Mouse (Mus musculus): ENCODE measurements at regions not wholly inside any gene's neighbourhood (a gene's known extent, or its start where the extent isn't known, plus 50 kb on each side); places are given as distances from the start of the nearest gene placed in this dataset.
A peak's percentile ranks its signal among the peaks of the same experiment; 100 is the strongest.

DNA sequence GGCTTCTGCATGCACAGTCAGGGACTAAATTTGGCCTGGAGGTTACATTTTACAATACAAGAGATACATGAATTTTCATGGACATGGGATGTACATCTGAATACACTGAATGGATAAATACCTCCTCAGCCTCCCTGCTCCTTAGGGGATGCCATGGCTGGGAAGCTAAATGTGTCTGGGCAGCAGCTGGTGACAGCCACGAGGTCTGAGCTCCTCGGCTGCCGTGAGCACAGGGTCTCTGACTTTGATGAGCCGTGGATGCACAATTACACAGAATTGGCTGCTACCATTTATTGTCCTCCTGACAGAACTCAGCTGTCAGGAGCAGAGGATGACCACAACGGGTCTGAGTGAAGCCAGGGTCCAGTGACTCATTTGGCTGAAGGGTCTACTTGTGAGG is 80.3 kb upstream of the Arhgap21 start:
- Histone ChIP-seq H3K36me3 (ENCODE audit: control insufficient read depth, insufficient read depth, low read length) (no peaks in the 10 kb centered on the region), H3K4me2 (ENCODE audit: low read depth) (no peak overlapping the region), H3K27ac (ENCODE audit: low read depth, low read length) (no peak overlapping the region), H3K27me3 (ENCODE audit: control insufficient read depth, insufficient read depth, low read length) (no peaks in the 10 kb centered on the region), H3K9me3 (ENCODE audit: control insufficient read depth, low read length) (no peaks in the 10 kb centered on the region), H3K9ac (ENCODE audit: low read length) (no peak overlapping the region), H3K4me1 (ENCODE audit: control insufficient read depth, insufficient read depth, low read length) (0 out of 2 replicates have a peak, but pooled peaks cover 3% of the 10 kb centered on the region), H3K4me3 (ENCODE audit: low read depth, low read length) (no peak overlapping the region)
- DNase-seq (ENCODE audit: low spot score): peak; percentile 43
- ATAC-seq (ENCODE audit: insufficient read depth, low FRiP score, low TSS enrichment): peak; percentile 65
- 33% methylated on average over 5 of the region's 5 CpGs for WGBS

DNA sequence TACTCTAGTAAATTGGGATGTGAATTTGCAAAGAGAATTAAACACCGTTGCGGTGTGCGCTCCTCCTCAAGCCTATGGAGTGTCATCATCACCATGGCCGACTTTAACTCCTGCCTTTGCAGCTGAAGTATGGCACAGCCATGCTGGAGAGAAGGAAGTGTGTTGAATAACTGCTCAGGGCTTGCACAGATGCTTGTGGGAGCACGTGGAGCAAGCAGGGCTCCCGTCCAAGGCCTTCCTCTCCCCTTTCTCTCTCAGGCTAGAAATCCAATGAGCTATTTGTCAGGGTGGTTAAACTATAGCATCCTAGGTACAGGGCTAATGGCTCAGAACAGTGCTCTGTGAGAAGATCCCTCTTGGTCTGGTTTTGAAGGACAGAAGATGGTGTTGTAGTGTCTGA is 79.5 kb upstream of the Arhgap21 start:
- ATAC-seq (ENCODE audit: insufficient read depth, low FRiP score, low TSS enrichment): no peak
- Histone ChIP-seq H3K4me1 (ENCODE audit: control insufficient read depth, insufficient read depth, low read length) (0 out of 2 replicates have a peak, but pooled peaks cover 3% of the 10 kb centered on the region), H3K4me3 (ENCODE audit: low read depth, low read length) (no peak overlapping the region), H3K36me3 (ENCODE audit: control insufficient read depth, insufficient read depth, low read length) (no peaks in the 10 kb centered on the region), H3K27ac (ENCODE audit: low read depth, low read length) (no peak overlapping the region), H3K9ac (ENCODE audit: low read length) (no peak overlapping the region), H3K4me2 (ENCODE audit: low read depth) (no peak overlapping the region), H3K9me3 (ENCODE audit: control insufficient read depth, low read length) (no peaks in the 10 kb centered on the region), H3K27me3 (ENCODE audit: control insufficient read depth, insufficient read depth, low read length) (no peaks in the 10 kb centered on the region)
- DNase-seq (ENCODE audit: low spot score): no peak
- WGBS: 89% methylated on average over 6 of the region's 6 CpGs

GRCm38 (mm10) chr2:21046503-21047116 is 77.9 kb upstream of the Arhgap21 start:
- H3K4me2 ChIP-seq (ENCODE audit: low read depth): no peak overlapping the region
- no peak overlapping the region for H3K4me3 ChIP-seq (ENCODE audit: low read depth, low read length)
- 40% methylated on average over 9 of the region's 9 CpGs for whole genome bisulfite sequencing
- H3K27ac ChIP-seq (ENCODE audit: low read depth, low read length): 0 out of 2 replicates have a peak overlapping the region, but pooled peaks have one; percentile 3
- H3K4me1 ChIP-seq (ENCODE audit: control insufficient read depth, insufficient read depth, low read length): 0 out of 2 replicates have a peak, but pooled peaks cover 3% of the 10 kb centered on the region
- no peaks in the 10 kb centered on the region for H3K27me3 ChIP-seq (ENCODE audit: control insufficient read depth, insufficient read depth, low read length)
- DNase-seq (ENCODE audit: low spot score): peak; percentile 34
- ATAC-seq (ENCODE audit: insufficient read depth, low FRiP score, low TSS enrichment): no peak
- no peak overlapping the region for H3K9ac ChIP-seq (ENCODE audit: low read length)
- no peaks in the 10 kb centered on the region for H3K9me3 ChIP-seq (ENCODE audit: control insufficient read depth, low read length)
- no peaks in the 10 kb centered on the region for H3K36me3 ChIP-seq (ENCODE audit: control insufficient read depth, insufficient read depth, low read length)

DNA sequence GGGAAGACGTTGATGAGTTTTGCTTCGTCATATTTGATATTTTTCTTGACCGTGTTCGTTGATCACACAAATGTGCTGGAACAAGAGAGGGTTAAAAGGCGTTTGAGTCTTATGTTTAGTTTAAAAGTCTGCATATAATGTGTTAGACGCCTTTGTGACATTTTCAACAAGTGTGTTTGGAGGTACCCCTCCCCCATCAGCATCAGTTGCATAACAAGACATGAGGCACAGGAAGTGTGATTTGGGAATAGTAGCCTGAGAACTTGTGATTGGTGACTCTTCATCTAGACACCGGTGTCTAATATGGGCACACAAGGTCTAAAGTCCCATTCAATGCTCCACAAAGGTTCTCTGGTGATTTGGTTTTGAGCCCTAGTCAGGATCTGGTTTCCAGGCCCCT is 76.1 kb upstream of the Arhgap21 start:
- 0 out of 2 replicates have a peak, but pooled peaks cover 3% of the 10 kb centered on the region for H3K4me1 ChIP-seq (ENCODE audit: control insufficient read depth, insufficient read depth, low read length)
- DNase-seq (ENCODE audit: low spot score): no peak
- H3K4me2 ChIP-seq (ENCODE audit: low read depth): no peak overlapping the region
- H3K27ac ChIP-seq (ENCODE audit: low read depth, low read length): no peak overlapping the region
- WGBS: 92% methylated on average over 7 of the region's 7 CpGs
- no peak overlapping the region for H3K9ac ChIP-seq (ENCODE audit: low read length)
- no peak for ATAC-seq (ENCODE audit: insufficient read depth, low FRiP score, low TSS enrichment)
- H3K27me3 ChIP-seq (ENCODE audit: control insufficient read depth, insufficient read depth, low read length): no peaks in the 10 kb centered on the region
- no peak overlapping the region for H3K4me3 ChIP-seq (ENCODE audit: low read depth, low read length)
- no peaks in the 10 kb centered on the region for H3K36me3 ChIP-seq (ENCODE audit: control insufficient read depth, insufficient read depth, low read length)
- no peaks in the 10 kb centered on the region for H3K9me3 ChIP-seq (ENCODE audit: control insufficient read depth, low read length)

DNA sequence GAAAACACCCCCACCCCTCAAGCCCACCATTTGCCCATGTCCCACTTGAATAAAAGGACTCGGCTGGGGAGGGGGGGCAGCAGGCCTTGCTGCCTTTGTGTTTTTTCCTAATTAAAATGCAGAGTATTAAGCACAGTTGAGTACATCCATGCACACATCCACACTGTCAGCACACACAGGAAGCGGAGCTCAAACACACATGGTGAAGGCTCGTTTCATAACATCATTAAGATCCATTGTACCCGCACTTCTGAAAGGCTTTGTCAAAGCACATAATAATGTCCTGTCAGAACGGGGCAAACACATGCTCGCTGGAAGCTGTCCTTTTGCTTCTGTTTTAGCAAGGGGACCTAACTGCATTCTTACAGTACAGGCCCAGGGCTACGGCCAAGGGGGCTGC is 75.3 kb upstream of the Arhgap21 start:
- no peaks in the 10 kb centered on the region for H3K27me3 ChIP-seq (ENCODE audit: control insufficient read depth, insufficient read depth, low read length)
- DNase-seq (ENCODE audit: low spot score) (peak; percentile 31), ATAC-seq (ENCODE audit: insufficient read depth, low FRiP score, low TSS enrichment) (peak; percentile 87)
- H3K9ac ChIP-seq (ENCODE audit: low read length): peak overlapping the region; percentile 40
- no peaks in the 10 kb centered on the region for H3K36me3 ChIP-seq (ENCODE audit: control insufficient read depth, insufficient read depth, low read length)
- H3K4me2 ChIP-seq (ENCODE audit: low read depth): no peak overlapping the region
- no peak overlapping the region for H3K4me3 ChIP-seq (ENCODE audit: low read depth, low read length)
- H3K4me1 ChIP-seq (ENCODE audit: control insufficient read depth, insufficient read depth, low read length): 0 out of 2 replicates have a peak, but pooled peaks cover 3% of the 10 kb centered on the region
- WGBS: 52% methylated on average over 7 of the region's 7 CpGs
- no peak overlapping the region for H3K27ac ChIP-seq (ENCODE audit: low read depth, low read length)
- H3K9me3 ChIP-seq (ENCODE audit: control insufficient read depth, low read length): no peaks in the 10 kb centered on the region

GRCm38 (mm10) chr2:21043302-21043701 is 74.6 kb upstream of the Arhgap21 start:
- no peaks in the 10 kb centered on the region for H3K36me3 ChIP-seq (ENCODE audit: control insufficient read depth, insufficient read depth, low read length)
- DNase-seq (ENCODE audit: low spot score) (no peak), ATAC-seq (ENCODE audit: insufficient read depth, low FRiP score, low TSS enrichment) (no peak)
- H3K4me1 ChIP-seq (ENCODE audit: control insufficient read depth, insufficient read depth, low read length): 0 out of 2 replicates have a peak, but pooled peaks cover 3% of the 10 kb centered on the region
- no peaks in the 10 kb centered on the region for H3K27me3 ChIP-seq (ENCODE audit: control insufficient read depth, insufficient read depth, low read length)
- no peak overlapping the region for H3K9ac ChIP-seq (ENCODE audit: low read length)
- H3K9me3 ChIP-seq (ENCODE audit: control insufficient read depth, low read length): no peaks in the 10 kb centered on the region
- 57% methylated on average over 4 of the region's 4 CpGs for WGBS
- no peak overlapping the region for H3K27ac ChIP-seq (ENCODE audit: low read depth, low read length)
- H3K4me3 ChIP-seq (ENCODE audit: low read depth, low read length): no peak overlapping the region
- no peak overlapping the region for H3K4me2 ChIP-seq (ENCODE audit: low read depth)

- H3K4me3 ChIP-seq (ENCODE audit: low read depth, low read length): no peak overlapping the region
- no peak overlapping the region for H3K9ac ChIP-seq (ENCODE audit: low read length)
- H3K9me3 ChIP-seq (ENCODE audit: control insufficient read depth, low read length): no peaks in the 10 kb centered on the region
- 93% methylated on average over 3 of the region's 3 CpGs for WGBS
- no peaks in the 10 kb centered on the region for H3K36me3 ChIP-seq (ENCODE audit: control insufficient read depth, insufficient read depth, low read length)
- ATAC-seq (ENCODE audit: insufficient read depth, low FRiP score, low TSS enrichment) (no peak), DNase-seq (ENCODE audit: low spot score) (no peak)
- H3K4me1 ChIP-seq (ENCODE audit: control insufficient read depth, insufficient read depth, low read length): no peaks in the 10 kb centered on the region
- no peak overlapping the region for H3K4me2 ChIP-seq (ENCODE audit: low read depth)
- H3K27ac ChIP-seq (ENCODE audit: low read depth, low read length): no peak overlapping the region
- H3K27me3 ChIP-seq (ENCODE audit: control insufficient read depth, insufficient read depth, low read length): no peaks in the 10 kb centered on the region
These were observed 68.9 kb upstream of the Arhgap21 start for GRCm38 (mm10) chr2:21037607-21038006.

GRCm38 (mm10) chr2:21037181-21037580 is 68.5 kb upstream of the Arhgap21 start:
- no peaks in the 10 kb centered on the region for H3K27me3 ChIP-seq (ENCODE audit: control insufficient read depth, insufficient read depth, low read length)
- H3K9ac ChIP-seq (ENCODE audit: low read length): no peak overlapping the region
- H3K36me3 ChIP-seq (ENCODE audit: control insufficient read depth, insufficient read depth, low read length): no peaks in the 10 kb centered on the region
- no peak for ATAC-seq (ENCODE audit: insufficient read depth, low FRiP score, low TSS enrichment)
- 73% methylated on average over 8 of the region's 8 CpGs for WGBS
- no peak overlapping the region for H3K4me3 ChIP-seq (ENCODE audit: low read depth, low read length)
- H3K9me3 ChIP-seq (ENCODE audit: control insufficient read depth, low read length): no peaks in the 10 kb centered on the region
- H3K4me2 ChIP-seq (ENCODE audit: low read depth): no peak overlapping the region
- H3K4me1 ChIP-seq (ENCODE audit: control insufficient read depth, insufficient read depth, low read length): no peaks in the 10 kb centered on the region
- DNase-seq (ENCODE audit: low spot score): no peak
- H3K27ac ChIP-seq (ENCODE audit: low read depth, low read length): no peak overlapping the region

GRCm38 (mm10) chr2:21035884-21036648 is 67.4 kb upstream of the Arhgap21 start:
- Histone ChIP-seq H3K4me1 (ENCODE audit: control insufficient read depth, insufficient read depth, low read length) (no peaks in the 10 kb centered on the region), H3K27ac (ENCODE audit: low read depth, low read length) (no peak overlapping the region), H3K9ac (ENCODE audit: low read length) (no peak overlapping the region), H3K4me3 (ENCODE audit: low read depth, low read length) (no peak overlapping the region), H3K9me3 (ENCODE audit: control insufficient read depth, low read length) (no peaks in the 10 kb centered on the region), H3K36me3 (ENCODE audit: control insufficient read depth, insufficient read depth, low read length) (no peaks in the 10 kb centered on the region), H3K27me3 (ENCODE audit: control insufficient read depth, insufficient read depth, low read length) (no peaks in the 10 kb centered on the region), H3K4me2 (ENCODE audit: low read depth) (no peak overlapping the region)
- ATAC-seq (ENCODE audit: insufficient read depth, low FRiP score, low TSS enrichment) (no peak), DNase-seq (ENCODE audit: low spot score) (no peak)
- WGBS: 80% methylated on average over 5 of the region's 5 CpGs
